Mouse (Mus musculus): ENCODE results near the gene Cyp2d34. TPM values are rescaled to one million over a fixed set of nuclear protein-coding genes. Genes with fewer than 3 reads are reported as not detected.

Cyp2d34 gene
- polyA plus RNA-seq, 1 experiment from 2014 or later = not detected

DNA sequence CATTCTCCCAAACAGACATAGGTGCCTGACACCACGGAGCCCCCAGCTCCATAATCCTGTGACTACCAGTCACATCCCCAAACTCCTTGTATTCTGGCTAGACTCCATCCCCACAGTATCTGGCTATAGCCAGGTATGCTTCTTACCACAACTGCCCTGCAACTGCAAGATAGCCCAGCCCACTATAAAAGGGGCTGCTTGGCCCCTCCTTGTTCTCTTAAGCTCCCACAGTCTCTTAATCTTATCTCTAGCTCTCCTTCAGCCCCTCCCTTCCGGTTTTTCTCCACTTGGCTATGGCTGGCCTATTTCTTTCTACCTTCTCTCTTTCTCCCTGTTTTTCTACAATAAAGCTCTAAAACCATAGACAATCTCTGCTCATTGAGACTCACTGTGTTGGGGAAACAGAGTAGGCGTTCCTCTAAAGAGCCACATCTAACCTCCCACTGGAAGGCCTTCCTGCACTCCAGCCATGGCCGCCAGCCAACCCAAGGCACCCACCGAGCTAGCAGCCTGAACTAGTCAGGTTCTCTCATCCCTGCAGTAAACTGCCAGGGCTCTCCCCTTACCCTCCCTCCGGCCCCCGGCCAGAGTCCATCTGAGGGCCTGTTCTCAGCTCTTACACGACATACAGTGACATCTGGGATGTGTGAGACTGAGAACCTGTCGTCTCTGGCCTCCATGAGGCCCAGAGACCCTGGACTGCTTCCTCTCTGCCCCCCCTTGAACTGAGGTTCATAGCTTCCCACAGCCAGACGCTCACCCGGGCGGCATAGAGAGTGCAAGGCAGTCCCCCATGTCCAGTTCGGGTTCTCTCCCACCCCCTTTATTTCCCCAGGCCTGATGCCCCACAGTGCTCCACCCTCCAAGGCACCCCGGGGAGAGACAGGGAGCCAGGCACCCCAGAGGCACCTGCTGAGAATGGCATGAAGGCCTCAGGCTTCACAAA, 16.7 kb upstream of the Cyp2d34 start:
- no peak for DNase-seq (ENCODE audit: low spot score)
- ATAC-seq (replicated peaks; ENCODE audit: low FRiP score) = no peak
- H3K4me2 ChIP-seq (ENCODE audit: low read depth, low read length, severe bottlenecking) = no peak overlapping the region
- no peaks in the 10 kb centered on the region for H3K27me3 ChIP-seq (ENCODE audit: control insufficient read depth, insufficient read depth, low read length)
- no peaks in the 10 kb centered on the region for H3K36me3 ChIP-seq (ENCODE audit: control insufficient read depth, insufficient read depth, low read length)
- H3K9me3 ChIP-seq (ENCODE audit: control insufficient read depth, low read length) = no peaks in the 10 kb centered on the region
- 0 out of 2 replicates have a peak, but pooled peaks cover 1% of the 10 kb centered on the region for H3K4me1 ChIP-seq (replicated peaks; ENCODE audit: control insufficient read depth, insufficient read depth, low read length)
- H3K4me3 ChIP-seq (ENCODE audit: low read depth, low read length) = no peak overlapping the region
- 87% methylated on average over 14 of the region's 14 CpGs for WGBS
- no peak overlapping the region for H3K27ac ChIP-seq (ENCODE audit: low read depth, low read length)
- H3K9ac ChIP-seq (ENCODE audit: low read length) = no peak overlapping the region

DNA sequence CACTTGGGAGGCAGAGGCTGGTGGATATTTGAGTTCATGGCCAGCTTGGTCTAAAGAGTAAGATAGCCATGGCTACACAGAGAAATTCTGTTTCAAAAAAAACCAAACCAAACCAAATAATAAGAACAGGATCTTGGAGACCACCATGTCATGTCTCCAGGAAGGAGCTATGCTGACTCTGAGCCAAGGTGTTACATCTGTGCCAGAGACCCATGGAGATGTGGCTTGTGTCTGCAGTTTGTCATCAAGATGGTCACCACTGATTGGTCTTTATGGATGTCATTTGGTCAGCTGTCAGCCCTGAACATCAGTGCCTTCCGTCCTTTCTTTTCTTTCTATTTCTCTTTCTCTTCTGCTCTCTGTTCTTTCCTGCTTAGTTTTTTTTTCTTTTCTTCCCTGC, 14.2 kb upstream of the Cyp2d34 start:
- H3K4me3 ChIP-seq (ENCODE audit: low read depth, low read length) = no peak overlapping the region
- no peaks in the 10 kb centered on the region for H3K36me3 ChIP-seq (ENCODE audit: control insufficient read depth, insufficient read depth, low read length)
- H3K27me3 ChIP-seq (ENCODE audit: control insufficient read depth, insufficient read depth, low read length) = no peaks in the 10 kb centered on the region
- H3K4me2 ChIP-seq (ENCODE audit: low read depth, low read length, severe bottlenecking) = no peak overlapping the region
- H3K9me3 ChIP-seq (ENCODE audit: control insufficient read depth, low read length) = no peaks in the 10 kb centered on the region
- H3K4me1 ChIP-seq (replicated peaks; ENCODE audit: control insufficient read depth, insufficient read depth, low read length) = 0 out of 2 replicates have a peak, but pooled peaks cover 1% of the 10 kb centered on the region
- ATAC-seq (replicated peaks; ENCODE audit: low FRiP score) (no peak), DNase-seq (ENCODE audit: low spot score) (no peak)
- WGBS = 75% methylated on average over 1 of the region's 1 CpGs
- no peak overlapping the region for H3K9ac ChIP-seq (ENCODE audit: low read length)
- no peak overlapping the region for H3K27ac ChIP-seq (ENCODE audit: low read depth, low read length)

DNA sequence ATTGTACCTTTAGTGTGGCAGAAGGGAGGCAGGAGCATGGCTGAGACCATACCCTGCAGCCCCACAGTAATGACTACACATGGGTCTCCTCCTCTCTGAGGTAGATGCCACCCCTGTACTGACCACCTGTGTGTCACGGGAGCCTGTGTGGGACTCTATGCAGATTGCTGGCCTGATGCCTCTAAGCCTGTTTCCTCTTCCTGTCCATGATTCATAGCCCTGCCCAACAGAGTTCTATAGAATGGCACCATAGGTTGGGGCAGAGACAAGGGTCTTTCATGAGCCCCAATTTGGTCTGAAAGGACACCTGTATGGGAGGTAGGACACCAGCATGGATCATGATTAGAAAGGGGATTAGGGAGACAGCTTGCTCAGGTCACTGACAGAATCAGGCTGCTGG, 1.2 kb upstream of the Cyp2d34 start:
- Histone ChIP-seq H3K36me3 (ENCODE audit: control insufficient read depth, insufficient read depth, low read length) (no peaks in the 10 kb centered on the region), H3K27me3 (ENCODE audit: control insufficient read depth, insufficient read depth, low read length) (no peaks in the 10 kb centered on the region), H3K4me3 (ENCODE audit: low read depth, low read length) (no peak overlapping the region), H3K4me1 (replicated peaks; ENCODE audit: control insufficient read depth, insufficient read depth, low read length) (no peaks in the 10 kb centered on the region), H3K9me3 (ENCODE audit: control insufficient read depth, low read length) (no peaks in the 10 kb centered on the region), H3K9ac (ENCODE audit: low read length) (no peak overlapping the region), H3K27ac (ENCODE audit: low read depth, low read length) (no peak overlapping the region), H3K4me2 (ENCODE audit: low read depth, low read length, severe bottlenecking) (no peak overlapping the region)
- ATAC-seq (replicated peaks; ENCODE audit: low FRiP score) (no peak), DNase-seq (ENCODE audit: low spot score) (no peak)
- WGBS = 86% methylated on average over 1 of the region's 1 CpGs

GRCm38 (mm10) chr15:82618362-82619020, 2.3 kb downstream of the Cyp2d34 start:
- Histone ChIP-seq H3K27ac (ENCODE audit: low read depth, low read length) (no peak overlapping the region), H3K4me2 (ENCODE audit: low read depth, low read length, severe bottlenecking) (no peak overlapping the region), H3K4me1 (replicated peaks; ENCODE audit: control insufficient read depth, insufficient read depth, low read length) (no peaks in the 10 kb centered on the region), H3K27me3 (ENCODE audit: control insufficient read depth, insufficient read depth, low read length) (no peaks in the 10 kb centered on the region), H3K4me3 (ENCODE audit: low read depth, low read length) (no peak overlapping the region), H3K36me3 (ENCODE audit: control insufficient read depth, insufficient read depth, low read length) (no peaks in the 10 kb centered on the region), H3K9me3 (ENCODE audit: control insufficient read depth, low read length) (no peaks in the 10 kb centered on the region), H3K9ac (ENCODE audit: low read length) (no peak overlapping the region)
- no peak for ATAC-seq (replicated peaks; ENCODE audit: low FRiP score)
- DNase-seq (ENCODE audit: low spot score) = no peak
- WGBS = 93% methylated on average over 9 of the region's 9 CpGs

DNA sequence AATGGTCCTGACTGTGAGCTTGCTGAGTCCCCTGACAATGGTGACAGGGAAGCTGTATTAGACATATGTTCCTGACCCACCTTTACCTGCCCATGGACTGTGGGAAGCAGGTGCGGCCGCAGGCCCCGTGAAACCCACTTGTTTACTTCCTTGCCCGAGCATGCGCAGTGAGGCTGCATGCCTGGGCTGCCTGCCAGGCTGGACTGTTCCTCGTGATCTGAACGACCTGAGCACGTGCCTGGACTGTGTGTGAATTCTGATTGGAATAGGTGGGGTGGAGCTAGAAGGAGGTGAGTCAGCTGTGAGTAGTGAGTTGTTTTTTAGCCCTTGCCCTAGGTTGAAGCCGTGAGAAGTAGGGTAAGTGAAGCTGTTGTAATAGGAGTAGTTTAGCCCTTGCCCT, 38.1 kb downstream of the Cyp2d34 start:
- Histone ChIP-seq H3K4me3 (ENCODE audit: low read depth, low read length) (no peak overlapping the region), H3K27me3 (ENCODE audit: control insufficient read depth, insufficient read depth, low read length) (no peaks in the 10 kb centered on the region), H3K4me1 (replicated peaks; ENCODE audit: control insufficient read depth, insufficient read depth, low read length) (no peaks in the 10 kb centered on the region), H3K4me2 (ENCODE audit: low read depth, low read length, severe bottlenecking) (no peak overlapping the region), H3K27ac (ENCODE audit: low read depth, low read length) (no peak overlapping the region), H3K36me3 (ENCODE audit: control insufficient read depth, insufficient read depth, low read length) (no peaks in the 10 kb centered on the region), H3K9me3 (ENCODE audit: control insufficient read depth, low read length) (no peaks in the 10 kb centered on the region), H3K9ac (ENCODE audit: low read length) (no peak overlapping the region)
- ATAC-seq (replicated peaks; ENCODE audit: low FRiP score) (no peak), DNase-seq (ENCODE audit: low spot score) (no peak)
- 88% methylated on average over 9 of the region's 9 CpGs for WGBS

GRCm38 (mm10) chr15:82579071-82579470, 41.7 kb downstream of the Cyp2d34 start:
- no peaks in the 10 kb centered on the region for H3K9me3 ChIP-seq (ENCODE audit: control insufficient read depth, low read length)
- no peaks in the 10 kb centered on the region for H3K36me3 ChIP-seq (ENCODE audit: control insufficient read depth, insufficient read depth, low read length)
- H3K27ac ChIP-seq (ENCODE audit: low read depth, low read length) = no peak overlapping the region
- WGBS = 92% methylated on average over 2 of the region's 2 CpGs
- H3K4me3 ChIP-seq (ENCODE audit: low read depth, low read length) = no peak overlapping the region
- DNase-seq (ENCODE audit: low spot score) (no peak), ATAC-seq (replicated peaks; ENCODE audit: low FRiP score) (no peak)
- no peaks in the 10 kb centered on the region for H3K27me3 ChIP-seq (ENCODE audit: control insufficient read depth, insufficient read depth, low read length)
- H3K9ac ChIP-seq (ENCODE audit: low read length) = no peak overlapping the region
- no peaks in the 10 kb centered on the region for H3K4me1 ChIP-seq (replicated peaks; ENCODE audit: control insufficient read depth, insufficient read depth, low read length)
- H3K4me2 ChIP-seq (ENCODE audit: low read depth, low read length, severe bottlenecking) = no peak overlapping the region

DNA sequence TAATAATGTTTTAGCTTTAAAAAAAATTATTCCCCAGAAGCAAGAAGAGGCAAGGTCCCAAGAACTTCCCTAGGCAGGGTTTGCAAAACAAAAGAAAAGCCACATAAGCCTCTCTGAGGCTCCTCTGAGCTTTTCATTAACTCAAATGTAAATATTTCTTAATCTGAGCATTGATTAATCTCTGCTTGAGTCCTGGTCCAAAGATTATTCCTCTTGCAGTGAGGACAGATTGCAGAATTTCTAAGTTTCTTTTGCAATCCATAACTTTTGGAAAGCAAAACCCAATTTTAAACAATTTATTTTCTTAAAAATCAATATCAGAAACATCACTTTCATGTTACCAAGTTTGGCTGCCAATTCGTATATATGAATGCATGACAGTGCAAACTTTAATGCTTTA, 47.9 kb downstream of the Cyp2d34 start:
- no peak overlapping the region for H3K4me3 ChIP-seq (ENCODE audit: low read depth, low read length)
- H3K36me3 ChIP-seq (ENCODE audit: control insufficient read depth, insufficient read depth, low read length) = no peaks in the 10 kb centered on the region
- no peaks in the 10 kb centered on the region for H3K4me1 ChIP-seq (replicated peaks; ENCODE audit: control insufficient read depth, insufficient read depth, low read length)
- ATAC-seq (replicated peaks; ENCODE audit: low FRiP score) = no peak
- H3K9me3 ChIP-seq (ENCODE audit: control insufficient read depth, low read length) = no peaks in the 10 kb centered on the region
- no peak overlapping the region for H3K27ac ChIP-seq (ENCODE audit: low read depth, low read length)
- 72% methylated on average over 1 of the region's 1 CpGs for WGBS
- no peak overlapping the region for H3K9ac ChIP-seq (ENCODE audit: low read length)
- no peaks in the 10 kb centered on the region for H3K27me3 ChIP-seq (ENCODE audit: control insufficient read depth, insufficient read depth, low read length)
- DNase-seq (ENCODE audit: low spot score) = no peak
- no peak overlapping the region for H3K4me2 ChIP-seq (ENCODE audit: low read depth, low read length, severe bottlenecking)
